Mouse (Mus musculus): ENCODE data around the gene Fat3. TPM values are rescaled to one million over a fixed set of nuclear protein-coding genes. Genes with fewer than 3 reads are reported as not detected.

Fat3 gene
- polyA plus RNA-seq, 1 experiment from 2014 or later, result 0.44 TPM

DNA sequence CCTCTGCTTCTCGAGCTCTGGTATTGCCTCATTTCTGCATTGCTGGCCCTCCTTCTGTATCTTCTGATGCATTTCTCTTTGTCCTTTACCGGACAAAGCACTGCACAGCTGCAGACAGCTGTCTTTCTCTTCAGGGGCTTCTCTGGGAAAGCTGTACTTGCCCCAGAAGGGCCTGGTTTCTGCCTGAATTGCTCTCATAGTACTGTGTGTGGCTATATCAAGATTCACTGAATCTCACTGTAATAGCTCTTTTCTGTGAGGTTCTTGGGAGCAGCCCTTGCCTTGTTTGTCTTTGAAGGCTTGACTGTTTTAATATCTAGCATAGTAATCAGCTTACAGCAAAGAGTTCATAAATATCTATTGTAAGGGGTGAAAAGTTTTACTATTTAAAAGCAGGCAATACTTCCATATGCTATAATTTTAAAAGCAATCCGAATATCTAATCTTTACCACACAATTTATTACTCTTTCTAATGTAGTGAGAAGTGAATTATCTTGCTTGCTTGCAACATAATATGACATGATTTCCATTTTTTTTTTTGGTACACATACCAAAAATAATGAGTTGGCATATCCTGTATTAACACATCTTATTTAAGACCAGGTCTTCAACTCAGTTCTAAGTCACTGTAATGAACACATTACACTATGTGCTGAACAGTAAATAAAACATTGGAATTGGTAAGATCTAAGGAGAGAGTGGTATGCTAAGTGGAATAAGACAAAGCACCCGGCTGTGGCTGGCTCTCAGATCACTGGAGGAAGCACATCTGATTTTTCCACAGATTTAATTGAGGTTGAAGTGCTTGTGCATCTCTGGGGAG, 348.1 kb downstream of the Fat3 start:
- H3K27ac ChIP-seq, result peak overlapping the region; percentile 22; the same call in 1 of the 2 replicates
- H3K9ac ChIP-seq, result no peak overlapping the region
- H3K27me3 ChIP-seq, result no peaks in the 10 kb centered on the region
- WGBS, result 33% methylated on average over 4 of the region's 4 CpGs
- H3K4me2 ChIP-seq, result no peak overlapping the region
- 0 out of 2 replicates have a peak, but pooled peaks cover 4% of the 10 kb centered on the region for H3K4me1 ChIP-seq
- H3K9me3 ChIP-seq, result no peaks in the 10 kb centered on the region
- H3K4me3 ChIP-seq, result no peak overlapping the region
- peak; percentile 78; the same call in 1 of the 2 replicates for ATAC-seq (ENCODE audit: borderline replicate concordance, extremely low read depth, low FRiP score, low TSS enrichment)
- no peaks in the 10 kb centered on the region for H3K36me3 ChIP-seq

DNA sequence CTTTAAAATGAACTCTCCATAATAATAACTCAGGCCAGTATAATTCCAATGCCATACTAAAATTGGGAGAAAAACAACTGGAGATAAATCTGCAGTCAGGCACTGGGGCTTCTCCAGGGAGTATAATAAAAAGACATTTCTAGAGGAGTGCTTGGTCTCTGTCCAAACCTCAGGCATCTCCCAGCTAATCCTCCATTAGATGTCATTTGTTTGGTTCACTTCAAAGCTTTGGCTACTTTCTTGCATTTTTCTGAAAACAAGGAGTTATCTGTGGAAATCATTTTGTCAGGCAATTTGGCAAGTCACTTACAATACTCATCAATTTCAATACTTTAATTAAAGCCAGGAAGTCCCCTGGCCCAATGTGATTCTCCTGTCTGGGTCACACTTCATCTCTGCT, 351.0 kb downstream of the Fat3 start:
- Histone ChIP-seq H3K9me3 (no peaks in the 10 kb centered on the region), H3K4me1 (0 out of 2 replicates have a peak, but pooled peaks cover 4% of the 10 kb centered on the region), H3K4me2 (no peak overlapping the region), H3K27me3 (no peaks in the 10 kb centered on the region), H3K36me3 (no peaks in the 10 kb centered on the region), H3K4me3 (no peak overlapping the region), H3K9ac (no peak overlapping the region), H3K27ac (no peak overlapping the region)
- ATAC-seq (ENCODE audit: borderline replicate concordance, extremely low read depth, low FRiP score, low TSS enrichment), result peak; percentile 68; the same call in 1 of the 2 replicates

DNA sequence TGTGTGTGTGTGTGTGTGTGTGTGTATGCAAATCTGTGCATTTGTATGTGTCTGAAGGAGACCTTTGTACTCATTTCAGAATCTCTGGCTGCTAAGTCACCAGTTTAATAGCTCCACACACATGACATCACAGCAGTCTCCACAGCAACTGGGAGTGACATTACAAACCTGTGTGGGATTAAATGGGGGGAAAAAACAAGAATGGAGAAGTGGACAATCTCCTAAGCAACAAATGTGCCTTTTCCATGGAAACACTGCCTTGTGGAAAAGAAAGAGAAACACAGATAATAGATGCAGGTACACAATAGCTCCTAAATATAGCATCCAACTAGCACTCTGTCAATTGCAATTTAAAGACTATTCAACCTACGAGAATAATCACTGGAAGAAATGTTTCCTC, 353.4 kb downstream of the Fat3 start:
- ATAC-seq (ENCODE audit: borderline replicate concordance, extremely low read depth, low FRiP score, low TSS enrichment), result no peak
- H3K9me3 ChIP-seq, result no peaks in the 10 kb centered on the region
- H3K4me1 ChIP-seq, result no peaks in the 10 kb centered on the region
- H3K36me3 ChIP-seq, result no peaks in the 10 kb centered on the region
- no peak overlapping the region for H3K4me3 ChIP-seq
- H3K27ac ChIP-seq, result no peak overlapping the region
- H3K27me3 ChIP-seq, result no peaks in the 10 kb centered on the region
- H3K4me2 ChIP-seq, result no peak overlapping the region
- WGBS, result 68% methylated on average over 1 of the region's 1 CpGs
- no peak overlapping the region for H3K9ac ChIP-seq

DNA sequence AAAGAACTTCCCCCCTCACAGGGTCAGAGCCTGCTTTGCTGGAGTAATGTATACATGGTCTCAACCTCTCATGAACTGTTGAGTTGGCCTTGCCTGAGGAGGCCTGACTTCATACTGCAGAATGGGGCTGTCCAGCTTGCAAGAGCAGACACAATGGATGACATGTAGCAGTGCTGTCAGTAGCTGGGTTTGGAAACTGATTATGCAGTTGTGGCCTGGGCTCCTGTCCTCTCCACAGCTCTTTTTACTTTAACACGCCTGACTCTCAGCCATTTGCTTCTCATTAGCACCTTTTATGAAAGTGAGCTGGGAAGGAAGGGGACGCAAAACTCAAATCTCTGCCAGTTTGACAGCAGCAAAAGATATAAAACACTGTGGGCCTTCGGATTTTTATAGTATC, 356.4 kb downstream of the Fat3 start:
- H3K9me3 ChIP-seq, result no peaks in the 10 kb centered on the region
- 67% methylated on average over 3 of the region's 3 CpGs for WGBS
- H3K36me3 ChIP-seq, result no peaks in the 10 kb centered on the region
- no peak for ATAC-seq (ENCODE audit: borderline replicate concordance, extremely low read depth, low FRiP score, low TSS enrichment)
- H3K27me3 ChIP-seq, result no peaks in the 10 kb centered on the region
- H3K9ac ChIP-seq, result no peak overlapping the region
- no peak overlapping the region for H3K4me3 ChIP-seq
- H3K4me2 ChIP-seq, result no peak overlapping the region
- no peak overlapping the region for H3K27ac ChIP-seq
- no peaks in the 10 kb centered on the region for H3K4me1 ChIP-seq

DNA sequence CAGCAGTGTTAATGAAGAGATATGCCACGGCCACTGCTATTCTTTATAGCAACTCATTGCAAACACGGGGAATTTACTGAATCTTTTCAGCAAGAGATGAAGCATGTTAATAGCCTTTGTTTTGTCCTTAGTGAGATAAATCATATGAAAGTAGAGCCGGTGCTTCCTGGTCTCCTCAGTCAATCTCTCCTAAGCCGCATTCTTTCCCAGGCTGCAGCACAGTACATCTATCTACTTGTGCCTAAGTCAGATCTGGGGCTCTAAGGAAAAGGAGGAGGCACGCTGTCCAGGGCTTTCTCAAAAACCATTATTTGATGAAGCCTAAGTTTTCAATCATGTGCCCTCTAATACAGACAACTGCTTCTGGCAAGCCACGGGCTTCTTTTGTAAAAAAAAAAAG, 361.8 kb downstream of the Fat3 start:
- 48% methylated on average over 6 of the region's 6 CpGs for WGBS
- no peak overlapping the region for H3K4me3 ChIP-seq
- no peaks in the 10 kb centered on the region for H3K27me3 ChIP-seq
- no peaks in the 10 kb centered on the region for H3K36me3 ChIP-seq
- H3K9ac ChIP-seq, result no peak overlapping the region
- no peaks in the 10 kb centered on the region for H3K9me3 ChIP-seq
- no peak overlapping the region for H3K4me2 ChIP-seq
- no peaks in the 10 kb centered on the region for H3K4me1 ChIP-seq
- ATAC-seq (ENCODE audit: borderline replicate concordance, extremely low read depth, low FRiP score, low TSS enrichment), result no peak
- H3K27ac ChIP-seq, result no peak overlapping the region

DNA sequence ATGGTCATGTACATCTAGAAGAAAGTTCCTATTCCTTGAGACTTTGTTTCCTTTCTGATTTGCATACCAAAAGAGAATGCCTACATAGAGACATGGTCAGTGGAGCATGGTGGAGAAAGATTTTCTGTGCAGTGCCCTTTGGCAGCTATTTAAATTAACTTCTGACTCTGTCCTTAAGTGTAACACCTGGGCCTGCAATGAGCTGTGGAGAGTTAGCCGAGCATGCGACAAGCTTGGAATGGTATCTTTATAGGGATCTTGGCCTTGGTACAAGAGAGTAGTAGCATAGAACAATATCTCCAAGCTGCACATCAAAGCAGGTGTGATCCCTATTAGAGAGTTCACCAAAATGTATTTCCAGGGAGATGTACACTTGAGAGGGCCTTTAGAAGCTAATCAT, 368.0 kb downstream of the Fat3 start:
- no peak overlapping the region for H3K9ac ChIP-seq
- H3K4me1 ChIP-seq, result no peaks in the 10 kb centered on the region
- H3K36me3 ChIP-seq, result no peaks in the 10 kb centered on the region
- H3K9me3 ChIP-seq, result no peaks in the 10 kb centered on the region
- WGBS, result 86% methylated on average over 2 of the region's 2 CpGs
- H3K4me3 ChIP-seq, result no peak overlapping the region
- no peak overlapping the region for H3K4me2 ChIP-seq
- no peak overlapping the region for H3K27ac ChIP-seq
- no peaks in the 10 kb centered on the region for H3K27me3 ChIP-seq
- no peak for ATAC-seq (ENCODE audit: borderline replicate concordance, extremely low read depth, low FRiP score, low TSS enrichment)

DNA sequence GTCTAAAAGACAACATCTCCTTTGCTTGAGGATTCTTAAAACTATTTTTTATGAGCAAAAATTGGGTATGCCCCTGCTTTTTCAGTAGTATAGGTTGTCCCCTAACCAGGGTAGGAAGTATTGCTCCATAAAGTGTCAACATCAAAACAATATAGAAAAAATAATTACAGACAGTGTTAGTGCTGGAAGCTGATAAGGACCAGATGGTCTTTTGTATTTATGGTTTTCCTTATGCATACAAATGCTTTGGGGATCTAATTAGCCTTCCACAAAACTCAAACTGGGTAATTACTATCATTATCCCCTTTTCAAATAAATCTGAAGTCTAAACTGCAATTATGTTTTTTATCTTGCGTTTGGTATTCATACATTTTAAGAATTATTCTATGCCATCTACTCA, 368.5 kb downstream of the Fat3 start:
- no peaks in the 10 kb centered on the region for H3K4me1 ChIP-seq
- H3K4me2 ChIP-seq, result no peak overlapping the region
- no peaks in the 10 kb centered on the region for H3K27me3 ChIP-seq
- ATAC-seq (ENCODE audit: borderline replicate concordance, extremely low read depth, low FRiP score, low TSS enrichment), result no peak
- 73% methylated on average over 1 of the region's 1 CpGs for WGBS
- H3K9me3 ChIP-seq, result no peaks in the 10 kb centered on the region
- H3K9ac ChIP-seq, result no peak overlapping the region
- H3K4me3 ChIP-seq, result no peak overlapping the region
- no peak overlapping the region for H3K27ac ChIP-seq
- no peaks in the 10 kb centered on the region for H3K36me3 ChIP-seq

DNA sequence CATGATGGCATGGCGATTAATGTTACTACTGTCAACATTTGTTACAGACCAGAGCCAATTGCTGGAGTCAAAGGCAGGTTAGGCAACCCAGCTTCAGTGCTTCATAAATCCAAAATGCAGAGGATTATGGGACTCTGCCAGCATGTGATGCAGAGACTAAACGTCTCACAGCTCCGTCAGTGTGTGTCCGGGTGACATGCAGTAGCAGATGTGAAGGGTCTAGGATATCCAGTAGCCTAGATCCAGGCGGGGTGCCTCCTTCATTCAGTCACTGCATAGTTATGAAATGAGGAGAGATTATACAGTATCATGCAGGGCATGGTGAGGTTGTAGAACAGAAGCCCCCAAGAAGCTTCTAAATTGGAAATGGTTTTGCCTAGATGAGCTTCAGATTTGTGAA, 379.3 kb downstream of the Fat3 start:
- H3K4me2 ChIP-seq, result no peak overlapping the region
- no peak overlapping the region for H3K9ac ChIP-seq
- no peaks in the 10 kb centered on the region for H3K27me3 ChIP-seq
- no peak overlapping the region for H3K4me3 ChIP-seq
- no peak for ATAC-seq (ENCODE audit: borderline replicate concordance, extremely low read depth, low FRiP score, low TSS enrichment)
- H3K36me3 ChIP-seq, result no peaks in the 10 kb centered on the region
- H3K27ac ChIP-seq, result no peak overlapping the region
- no peaks in the 10 kb centered on the region for H3K9me3 ChIP-seq
- 74% methylated on average over 5 of the region's 5 CpGs for WGBS
- no peaks in the 10 kb centered on the region for H3K4me1 ChIP-seq

DNA sequence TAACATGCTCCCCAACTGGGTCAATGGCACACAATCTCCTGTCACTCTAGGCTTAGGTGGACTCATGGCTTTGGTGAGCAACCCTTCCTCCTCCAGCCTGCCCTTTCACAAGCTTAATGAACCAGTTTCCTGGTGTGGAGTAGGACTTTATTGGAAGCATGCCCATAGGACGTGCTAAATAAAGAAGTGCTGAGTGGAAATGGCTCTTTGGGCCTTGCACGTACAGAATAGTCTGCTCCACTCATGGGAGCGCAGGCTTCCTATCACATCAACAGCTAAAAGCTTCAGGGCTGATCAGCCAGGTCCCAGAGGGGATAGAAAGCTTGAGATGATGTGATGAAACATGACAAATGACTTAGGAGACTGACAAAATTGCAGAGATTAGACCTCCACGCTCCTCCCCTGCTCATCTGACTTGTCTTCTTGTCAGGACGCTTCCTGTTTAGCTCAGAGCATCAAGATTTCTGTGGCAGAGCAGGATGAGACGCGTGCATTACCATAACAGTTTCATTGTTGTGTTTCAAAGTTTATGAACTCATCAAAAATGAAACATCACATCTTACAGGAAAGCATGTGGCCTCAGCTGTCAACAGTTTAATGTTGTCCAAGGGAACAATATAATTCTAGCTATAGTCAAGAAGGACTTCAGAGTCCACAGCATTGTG, 386.1 kb downstream of the Fat3 start:
- ATAC-seq (ENCODE audit: borderline replicate concordance, extremely low read depth, low FRiP score, low TSS enrichment), result peak; percentile 76
- Histone ChIP-seq H3K4me3 (no peak overlapping the region), H3K27ac (peak overlapping the region; percentile 51), H3K4me1 (peaks cover 9% of the 10 kb centered on the region; the same call in 1 of the 2 replicates), H3K9me3 (no peaks in the 10 kb centered on the region), H3K27me3 (no peaks in the 10 kb centered on the region), H3K4me2 (no peak overlapping the region), H3K36me3 (no peaks in the 10 kb centered on the region), H3K9ac (no peak overlapping the region)
- WGBS, result 29% methylated on average over 7 of the region's 7 CpGs

DNA sequence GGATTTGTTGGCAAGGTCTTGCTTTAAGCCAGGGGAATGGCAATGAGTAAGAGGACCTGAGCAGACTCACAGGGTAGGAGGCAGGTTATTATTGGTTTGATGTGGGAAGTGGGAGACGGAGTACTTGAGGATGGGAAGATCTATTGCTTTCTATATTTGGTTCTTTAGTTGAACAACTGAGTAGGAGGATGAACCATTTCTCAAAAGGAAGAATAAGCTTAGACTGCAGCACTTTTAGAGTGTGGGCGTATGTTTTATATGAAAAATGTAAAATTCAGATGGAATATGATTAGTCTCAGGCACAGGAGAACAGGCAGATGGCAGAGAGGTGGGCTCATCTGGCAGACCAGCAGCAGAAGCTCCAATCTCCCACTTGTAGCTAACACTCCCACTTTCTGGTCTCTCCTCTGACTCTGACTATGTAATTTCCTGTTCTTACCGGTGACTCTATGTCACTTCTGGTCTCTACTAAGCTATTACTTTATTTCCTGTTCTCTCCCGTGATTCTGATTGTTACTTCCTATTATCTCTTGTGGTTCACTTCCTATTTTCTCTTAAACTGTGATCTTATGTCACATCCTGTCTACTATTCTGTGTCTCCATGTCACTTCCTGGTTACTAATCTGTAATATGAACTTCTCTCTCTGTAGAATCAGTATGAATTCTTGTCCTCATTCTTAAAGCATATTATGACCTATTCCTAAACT, 387.0 kb downstream of the Fat3 start:
- H3K4me3 ChIP-seq, result no peak overlapping the region
- no peak overlapping the region for H3K9ac ChIP-seq
- H3K9me3 ChIP-seq, result no peaks in the 10 kb centered on the region
- no peak for ATAC-seq (ENCODE audit: borderline replicate concordance, extremely low read depth, low FRiP score, low TSS enrichment)
- no peaks in the 10 kb centered on the region for H3K27me3 ChIP-seq
- no peaks in the 10 kb centered on the region for H3K36me3 ChIP-seq
- 78% methylated on average over 4 of the region's 4 CpGs for WGBS
- peaks cover 9% of the 10 kb centered on the region; the same call in 1 of the 2 replicates for H3K4me1 ChIP-seq
- H3K27ac ChIP-seq, result 0 out of 2 replicates have a peak overlapping the region, but pooled peaks have one; percentile 51
- H3K4me2 ChIP-seq, result no peak overlapping the region

DNA sequence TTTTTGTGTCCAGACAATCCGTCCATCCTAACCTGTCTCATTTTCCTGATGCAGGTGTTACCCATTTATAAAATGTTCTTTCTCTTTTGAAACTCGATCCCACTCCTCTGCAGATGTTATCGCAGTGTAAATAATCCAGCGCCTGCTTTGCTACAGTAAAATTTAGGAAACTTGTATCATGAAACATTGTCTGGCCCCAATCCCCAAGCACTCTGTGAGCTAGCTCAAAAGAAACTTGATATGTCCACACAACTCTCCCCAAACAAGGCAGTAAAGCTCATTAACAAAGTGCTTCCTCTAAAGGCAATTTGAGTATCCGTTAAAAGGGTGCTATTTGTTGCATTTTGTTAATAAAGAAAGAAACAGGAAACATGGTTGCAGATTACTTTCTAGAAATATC, 393.2 kb downstream of the Fat3 start:
- no peak for ATAC-seq (ENCODE audit: borderline replicate concordance, extremely low read depth, low FRiP score, low TSS enrichment)
- H3K36me3 ChIP-seq, result no peaks in the 10 kb centered on the region
- no peaks in the 10 kb centered on the region for H3K9me3 ChIP-seq
- 30% methylated on average over 5 of the region's 5 CpGs for WGBS
- no peak overlapping the region for H3K9ac ChIP-seq
- no peak overlapping the region for H3K4me3 ChIP-seq
- no peaks in the 10 kb centered on the region for H3K27me3 ChIP-seq
- no peaks in the 10 kb centered on the region for H3K4me1 ChIP-seq
- no peak overlapping the region for H3K4me2 ChIP-seq
- H3K27ac ChIP-seq, result no peak overlapping the region

DNA sequence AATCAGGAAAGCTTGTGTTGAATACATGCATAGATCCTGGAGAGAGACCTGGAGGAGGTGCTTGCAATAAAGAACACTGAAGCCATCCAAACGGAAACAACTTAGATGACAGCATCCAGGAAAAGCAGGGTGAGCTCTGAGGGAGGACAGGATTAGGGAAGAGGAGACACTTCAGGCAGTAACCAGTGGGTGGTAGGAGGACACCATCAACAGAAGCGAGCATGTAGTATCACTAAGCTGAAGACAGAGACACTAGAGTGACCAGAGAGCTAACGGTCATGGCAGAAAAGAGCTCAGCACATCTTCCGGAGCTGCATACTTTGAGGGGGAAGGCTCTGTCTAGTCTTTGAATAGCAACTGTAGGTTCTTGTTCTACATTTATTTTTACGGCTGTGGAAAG, 393.7 kb downstream of the Fat3 start:
- Histone ChIP-seq H3K36me3 (no peaks in the 10 kb centered on the region), H3K9me3 (no peaks in the 10 kb centered on the region), H3K4me1 (no peaks in the 10 kb centered on the region), H3K4me2 (no peak overlapping the region), H3K9ac (no peak overlapping the region), H3K27ac (no peak overlapping the region), H3K4me3 (no peak overlapping the region), H3K27me3 (no peaks in the 10 kb centered on the region)
- ATAC-seq (ENCODE audit: borderline replicate concordance, extremely low read depth, low FRiP score, low TSS enrichment), result no peak
- WGBS, result 41% methylated on average over 5 of the region's 5 CpGs
